Mouse (Mus musculus) forebrain, embryonic 15.5 days (tissue): ENCODE results near the gene Arvcf. TPM values are rescaled to one million over a fixed set of nuclear protein-coding genes. Genes with fewer than 3 reads are reported as not detected.

ENCODE experiments used
- ATAC-seq: fragments of 200-750 bp; cut with Nextera tagmentation; replicated peaks from 2 replicates; pipeline ENCODE4 v1.8.0; 2017; ENCODE audit warnings: mild to moderate bottlenecking, moderate TSS enrichment, moderate library complexity
- H3K27ac ChIP-seq: fragments of 300-500 bp; sonication (generic); replicated peaks from 2 replicates; pipeline ENCODE4 v1.5.1; 2015; ENCODE audit warnings: mild to moderate bottlenecking, inconsistent platforms
- H3K27me3 ChIP-seq: fragments of 300-500 bp; sonication (generic); 2 replicates; pipeline ENCODE4 v1.6.1; 2015; ENCODE audit warnings: inconsistent platforms
- H3K36me3 ChIP-seq: fragments of 300-500 bp; sonication (generic); 2 replicates; pipeline ENCODE4 v1.6.1; 2015; ENCODE audit warnings: mild to moderate bottlenecking, inconsistent platforms
- H3K4me1 ChIP-seq: fragments of 300-500 bp; sonication (generic); 2 replicates; pipeline ENCODE4 v1.6.1; 2015; ENCODE audit warnings: inconsistent platforms
- H3K4me2 ChIP-seq: fragments of 300-500 bp; sonication (generic); replicated peaks from 2 replicates; pipeline ENCODE4 v1.6.1; 2015; ENCODE audit warnings: mild to moderate bottlenecking, inconsistent platforms
- H3K4me3 ChIP-seq: fragments of 300-500 bp; sonication (generic); 2 replicates; pipeline ENCODE4 v1.5.1; 2015; ENCODE audit warnings: mild to moderate bottlenecking, inconsistent platforms
- H3K9ac ChIP-seq: fragments of 300-500 bp; sonication (generic); replicated peaks from 2 replicates; pipeline ENCODE4 v1.6.1; 2015; ENCODE audit warnings: mild to moderate bottlenecking, inconsistent platforms
- H3K9me3 ChIP-seq: fragments of 300-500 bp; sonication (generic); 2 replicates; pipeline ENCODE4 v1.6.1; 2016; ENCODE audit warnings: inconsistent platforms
- WGBS: fragments of 180-500 bp; shearing (Covaris S2); methylation state at CpG from one replicate; pipeline ENCODE4 v1.1.7; 2015; ENCODE audit warnings: mixed read lengths; 5-methylcytosine and 5-hydroxymethylcytosine counted together
- polyA plus RNA-seq: library from polyadenylated mRNA; unstranded; fragments of >200 nt; fragmentation: Nextera tagmentation; extraction: Ambion mirVana; gene quantifications from 2 replicates; pipeline ENCODE4 v1.2.1, GENCODE M21; 2015

The Arvcf gene
- polyA plus RNA-seq, 1 experiment from 2014 or later, result 72.0 TPM

DNA sequence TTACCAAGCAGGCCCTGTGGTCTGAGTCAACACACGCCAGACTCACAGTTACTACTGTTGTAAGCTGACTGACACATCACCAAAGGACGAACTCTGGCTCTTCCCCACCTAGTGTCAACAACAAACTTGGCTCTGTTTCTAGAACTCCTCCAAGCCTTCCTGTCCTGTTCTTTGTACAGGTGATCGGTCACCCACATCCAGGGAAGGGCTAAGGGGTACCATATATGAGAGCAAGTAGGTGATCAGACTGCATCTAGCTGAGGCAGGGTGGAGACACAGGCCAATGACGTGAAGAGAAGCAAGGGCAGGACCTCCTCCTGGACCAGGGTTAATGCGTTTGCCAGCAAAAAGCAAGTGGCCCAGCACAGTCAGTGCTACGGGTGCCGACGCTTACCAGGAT, 6.4 kb upstream of the Arvcf start:
- Histone ChIP-seq H3K9me3 (no peaks in the 10 kb centered on the region), H3K4me2 (no peak overlapping the region), H3K4me3 (no peak overlapping the region), H3K27me3 (no peaks in the 10 kb centered on the region), H3K4me1 (peaks cover 39% of the 10 kb centered on the region), H3K36me3 (peaks cover 4% of the 10 kb centered on the region; the same call in 1 of the 2 replicates), H3K27ac (no peak overlapping the region), H3K9ac (no peak overlapping the region)
- no peak for ATAC-seq
- 90% methylated on average over 8 of the region's 8 CpGs for WGBS

DNA sequence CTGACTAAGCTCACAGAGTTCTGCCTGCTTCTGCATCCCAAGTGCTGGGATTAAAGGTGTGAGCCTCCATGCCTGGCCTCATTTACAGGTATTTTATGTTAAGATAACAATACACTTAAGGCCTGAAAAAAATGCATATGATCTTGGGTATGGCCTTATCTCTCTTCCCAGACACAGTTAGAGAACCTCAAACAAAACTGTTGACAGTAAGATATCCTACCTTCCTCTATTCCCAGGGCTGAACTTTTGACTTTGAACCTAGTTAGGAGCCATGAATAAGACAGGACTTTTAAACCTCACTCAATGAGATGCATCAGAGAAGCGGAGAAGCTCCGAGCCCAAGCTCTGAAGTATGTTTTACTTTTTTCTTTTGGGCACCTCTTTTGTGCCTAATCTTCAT, 5.9 kb upstream of the Arvcf start:
- Histone ChIP-seq H3K36me3 (peaks cover 4% of the 10 kb centered on the region; the same call in 1 of the 2 replicates), H3K27me3 (no peaks in the 10 kb centered on the region), H3K4me1 (peaks cover 39% of the 10 kb centered on the region), H3K4me3 (no peak overlapping the region), H3K27ac (no peak overlapping the region), H3K9me3 (no peaks in the 10 kb centered on the region), H3K4me2 (no peak overlapping the region), H3K9ac (no peak overlapping the region; the same call in 1 of the 2 replicates)
- 75% methylated on average over 2 of the region's 2 CpGs for WGBS
- ATAC-seq, result no peak

DNA sequence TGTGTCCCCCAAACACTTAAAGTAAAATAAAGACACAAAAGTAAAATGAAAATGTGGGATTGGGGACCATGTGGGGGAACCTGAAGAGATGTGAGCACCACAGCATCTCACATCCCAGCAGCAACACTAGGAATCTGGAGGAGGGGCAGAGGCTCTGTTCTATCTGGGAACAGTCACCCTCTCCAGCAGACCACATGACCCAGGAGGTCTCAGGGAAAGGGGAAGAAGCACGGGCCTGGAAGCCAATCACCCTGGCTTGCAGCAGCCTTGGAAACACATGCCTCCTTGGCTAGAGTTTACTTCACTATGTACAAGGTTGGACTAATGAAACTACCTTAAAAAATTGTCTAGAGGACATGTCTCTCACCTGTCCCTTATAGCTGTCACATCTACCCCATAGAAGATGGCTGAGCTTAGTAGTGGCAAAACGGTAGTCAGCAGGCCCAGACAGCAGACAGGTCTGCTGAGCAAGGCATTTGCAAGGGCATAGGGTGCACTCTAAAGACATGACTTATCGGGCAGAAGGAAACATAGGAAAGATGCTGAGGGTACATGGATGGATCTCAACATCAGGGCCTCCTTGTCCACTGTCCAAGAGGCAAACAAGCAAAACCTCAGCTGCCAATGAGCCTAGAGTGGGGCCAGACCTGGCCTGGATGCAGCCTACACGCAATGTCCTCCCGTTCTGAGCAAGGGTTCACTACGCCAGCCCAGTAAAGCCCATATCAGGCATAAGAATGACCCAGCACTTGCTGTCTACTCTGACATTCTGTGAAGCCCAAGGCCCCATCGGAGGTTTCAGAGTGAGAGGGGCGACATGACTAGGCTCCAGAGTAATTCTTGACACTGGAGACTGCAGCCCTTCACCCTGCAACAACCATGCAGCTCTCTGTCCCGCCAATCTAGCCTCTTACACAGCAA, 5.1 kb upstream of the Arvcf start:
- H3K4me3 ChIP-seq, result peak overlapping the region; percentile 84
- no peaks in the 10 kb centered on the region for H3K9me3 ChIP-seq
- 50% methylated on average over 9 of the region's 9 CpGs for WGBS
- H3K9ac ChIP-seq, result peak overlapping the region; percentile 72
- peaks cover 48% of the 10 kb centered on the region for H3K4me1 ChIP-seq
- peak overlapping the region; percentile 77 for H3K27ac ChIP-seq
- H3K4me2 ChIP-seq, result peak overlapping the region; percentile 59
- no peaks in the 10 kb centered on the region for H3K36me3 ChIP-seq
- peak; percentile 7 for ATAC-seq
- no peaks in the 10 kb centered on the region for H3K27me3 ChIP-seq

DNA sequence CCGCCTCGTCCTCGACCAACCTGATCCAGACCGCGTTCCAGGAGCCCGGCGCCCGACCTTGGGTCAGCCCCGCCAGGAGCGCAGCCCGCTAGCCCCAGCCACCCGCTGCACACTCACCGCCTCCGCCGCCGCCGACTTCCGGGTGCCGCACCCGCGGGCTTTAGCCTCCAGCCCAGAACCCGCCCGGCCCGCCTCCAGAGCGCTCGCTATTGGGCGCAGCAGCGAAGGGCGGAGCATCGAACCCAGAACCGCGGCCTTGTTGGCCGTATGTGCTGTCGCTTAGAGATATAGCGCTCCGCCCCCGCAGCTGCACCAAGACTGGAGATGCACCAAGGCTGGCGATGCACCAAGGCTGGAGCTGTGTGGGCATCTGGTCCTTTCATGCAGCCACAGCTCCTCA, 4.2 kb upstream of the Arvcf start:
- Histone ChIP-seq H3K27me3 (no peaks in the 10 kb centered on the region), H3K4me1 (peaks cover 50% of the 10 kb centered on the region), H3K9me3 (no peaks in the 10 kb centered on the region), H3K27ac (peak overlapping the region; percentile 77), H3K4me2 (peak overlapping the region; percentile 59), H3K9ac (peak overlapping the region; percentile 72), H3K4me3 (peak overlapping the region; percentile 84), H3K36me3 (no peaks in the 10 kb centered on the region)
- WGBS, result under 1% methylated on average over 37 of the region's 38 CpGs
- ATAC-seq, result peak; percentile 95

DNA sequence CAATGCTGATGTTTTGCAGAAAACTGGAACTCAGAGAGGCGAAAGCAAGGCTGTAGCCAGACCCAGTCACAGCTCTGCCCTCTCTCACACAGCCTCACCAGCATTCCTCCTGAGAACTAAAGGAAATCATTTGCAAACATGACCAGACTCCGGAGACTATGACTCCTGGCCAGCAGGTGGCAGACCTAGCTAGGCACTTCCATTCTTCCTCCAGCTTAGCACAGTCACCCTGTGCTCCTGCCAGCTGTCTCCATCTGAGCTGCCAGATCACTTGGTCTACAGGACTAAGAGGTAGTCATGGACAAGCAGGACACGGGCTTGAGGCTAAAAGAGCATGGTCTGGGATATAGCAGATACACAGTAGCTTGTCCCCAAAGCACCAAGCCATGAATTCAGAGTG, 2.7 kb upstream of the Arvcf start:
- no peak overlapping the region for H3K4me2 ChIP-seq
- no peaks in the 10 kb centered on the region for H3K27me3 ChIP-seq
- peaks cover 52% of the 10 kb centered on the region for H3K4me1 ChIP-seq
- ATAC-seq, result peak; percentile 12; the same call in 1 of the 2 replicates
- peak overlapping the region; percentile 42; the same call in 1 of the 2 replicates for H3K27ac ChIP-seq
- H3K4me3 ChIP-seq, result no peak overlapping the region
- H3K9ac ChIP-seq, result no peak overlapping the region
- no peaks in the 10 kb centered on the region for H3K36me3 ChIP-seq
- WGBS, result 8% methylated on average over 3 of the region's 3 CpGs
- no peaks in the 10 kb centered on the region for H3K9me3 ChIP-seq

DNA sequence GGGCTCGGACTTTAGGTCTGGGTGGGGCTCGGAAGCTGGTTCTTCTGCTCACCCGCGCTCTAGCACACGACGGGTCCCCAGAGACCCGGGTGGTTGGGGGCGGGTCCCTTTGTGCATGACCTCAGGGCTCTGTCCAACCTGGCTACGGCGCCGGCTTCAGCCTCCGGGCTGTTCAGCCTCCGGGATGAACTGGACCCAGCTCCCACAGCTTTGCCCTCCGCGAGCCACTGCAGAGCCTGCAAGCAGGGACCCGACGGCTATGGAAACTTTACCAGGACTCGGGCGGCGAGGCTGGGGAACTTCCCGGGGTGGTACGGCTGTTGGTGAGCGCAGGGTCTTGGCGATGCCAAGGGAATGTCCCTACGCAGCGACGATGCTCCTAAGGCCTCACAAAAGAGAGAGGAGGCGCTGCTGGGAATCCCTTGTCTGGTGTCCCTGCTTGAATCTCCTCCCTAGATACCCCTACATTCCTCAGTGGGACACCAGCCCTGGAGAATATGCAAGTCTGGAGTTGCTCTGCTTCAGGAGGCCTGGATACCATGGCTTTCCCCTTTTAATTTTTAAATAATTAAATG, 706 bp downstream of the Arvcf start:
- H3K4me3 ChIP-seq, result peak overlapping the region; percentile 86
- H3K4me1 ChIP-seq, result peaks cover 39% of the 10 kb centered on the region
- H3K27me3 ChIP-seq, result no peaks in the 10 kb centered on the region
- H3K9me3 ChIP-seq, result no peaks in the 10 kb centered on the region
- H3K27ac ChIP-seq, result peak overlapping the region; percentile 38
- no peak for ATAC-seq
- under 1% methylated on average over 28 of the region's 28 CpGs for WGBS
- peak overlapping the region; percentile 82 for H3K9ac ChIP-seq
- H3K36me3 ChIP-seq, result no peaks in the 10 kb centered on the region
- H3K4me2 ChIP-seq, result peak overlapping the region; percentile 71

DNA sequence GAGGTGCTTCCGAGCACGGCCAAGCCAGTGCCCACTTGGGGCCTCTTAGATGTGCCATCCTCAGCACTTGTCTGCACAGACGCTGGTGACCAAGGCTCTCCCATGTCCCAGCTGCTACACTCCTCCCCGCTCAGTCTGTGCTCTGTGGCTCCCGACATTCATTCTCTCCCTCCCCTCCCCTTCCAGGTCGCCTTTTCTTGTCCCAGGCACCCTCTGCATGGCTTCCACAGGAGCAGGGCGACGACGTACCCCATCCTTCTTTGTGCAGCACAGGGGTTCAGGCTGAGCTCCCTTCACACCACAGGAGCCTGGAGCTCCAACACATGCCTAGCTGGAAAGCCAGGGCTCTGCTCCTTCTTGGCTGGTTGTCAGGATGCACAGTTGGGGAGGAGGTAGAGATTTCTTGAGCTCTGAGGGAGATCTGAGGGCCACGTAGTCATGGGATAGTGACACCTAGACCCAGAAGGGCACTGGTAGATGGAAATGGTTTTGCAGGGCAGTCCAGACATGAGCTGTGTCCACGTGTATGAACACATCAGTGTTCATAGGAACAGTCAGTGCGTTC, 1.9 kb downstream of the Arvcf start:
- no peaks in the 10 kb centered on the region for H3K27me3 ChIP-seq
- H3K9ac ChIP-seq, result no peak overlapping the region
- H3K4me2 ChIP-seq, result peak overlapping the region; percentile 71
- no peak overlapping the region for H3K4me3 ChIP-seq
- ATAC-seq, result no peak
- H3K27ac ChIP-seq, result no peak overlapping the region
- no peaks in the 10 kb centered on the region; the same call in 1 of the 2 replicates for H3K36me3 ChIP-seq
- H3K4me1 ChIP-seq, result peaks cover 30% of the 10 kb centered on the region
- H3K9me3 ChIP-seq, result no peaks in the 10 kb centered on the region
- 68% methylated on average over 12 of the region's 12 CpGs for WGBS

DNA sequence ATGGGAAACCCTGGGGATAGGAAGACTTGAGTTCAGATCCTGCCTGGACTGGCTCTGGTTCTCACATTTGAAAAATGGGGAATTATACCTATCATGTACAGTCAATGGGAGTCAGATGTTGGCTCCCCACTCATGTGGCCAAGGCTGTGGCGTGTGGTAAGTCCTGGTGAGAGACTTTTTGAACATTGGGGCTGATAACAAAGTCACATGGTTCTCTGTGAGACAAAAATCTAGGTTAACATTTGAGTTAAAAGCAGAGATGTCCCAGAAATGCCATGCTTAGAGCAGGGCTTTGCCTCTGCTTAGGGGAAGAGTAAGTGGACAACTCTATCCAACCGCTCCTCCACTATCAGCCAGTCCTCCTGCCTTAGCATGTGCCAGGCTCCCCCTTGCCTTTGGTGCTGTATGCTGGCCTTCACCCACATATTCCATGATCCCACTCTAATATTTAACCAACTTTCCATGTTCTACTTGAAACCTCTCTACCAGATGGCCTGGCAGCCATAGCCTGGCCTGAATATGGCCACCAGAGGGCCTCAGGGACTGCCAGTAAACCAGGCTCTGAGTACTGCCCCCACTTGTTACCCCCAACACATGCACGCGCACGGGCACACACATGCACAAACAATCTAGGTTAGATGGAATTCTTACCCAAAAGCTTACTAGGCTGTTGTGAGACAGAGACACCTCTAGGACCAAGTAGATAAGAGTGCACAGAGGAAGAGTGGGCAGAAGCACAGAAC, 3.5 kb downstream of the Arvcf start:
- Histone ChIP-seq H3K27ac (no peak overlapping the region), H3K36me3 (peaks cover 3% of the 10 kb centered on the region; the same call in 1 of the 2 replicates), H3K4me2 (no peak overlapping the region), H3K27me3 (no peaks in the 10 kb centered on the region), H3K4me3 (no peak overlapping the region), H3K9ac (no peak overlapping the region), H3K9me3 (no peaks in the 10 kb centered on the region), H3K4me1 (peaks cover 25% of the 10 kb centered on the region)
- no peak for ATAC-seq
- WGBS, result 53% methylated on average over 5 of the region's 5 CpGs

DNA sequence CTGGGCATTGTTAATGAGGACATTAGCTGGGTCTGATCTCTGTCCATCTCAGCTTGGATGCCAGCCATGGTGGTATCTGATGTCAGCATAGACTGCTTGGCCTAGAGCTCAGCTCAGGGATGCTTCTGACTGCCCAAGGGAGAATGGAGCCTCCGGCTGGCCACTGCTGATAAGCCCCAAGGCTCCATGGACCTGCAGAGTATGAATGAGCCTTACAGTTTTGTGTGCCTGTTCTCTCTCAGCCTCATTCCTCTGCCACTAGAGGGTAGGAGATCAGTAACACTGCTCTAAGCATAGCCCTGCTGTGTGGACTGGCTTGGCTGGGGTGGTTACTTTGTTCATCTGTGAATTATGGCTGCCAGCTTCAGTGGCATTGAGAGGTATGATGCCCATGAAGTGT, 5.1 kb downstream of the Arvcf start:
- H3K4me2 ChIP-seq, result no peak overlapping the region
- 82% methylated on average over 1 of the region's 1 CpGs for WGBS
- H3K4me3 ChIP-seq, result no peak overlapping the region
- peaks cover 16% of the 10 kb centered on the region for H3K4me1 ChIP-seq
- H3K27ac ChIP-seq, result no peak overlapping the region
- no peak overlapping the region for H3K9ac ChIP-seq
- H3K27me3 ChIP-seq, result no peaks in the 10 kb centered on the region
- H3K9me3 ChIP-seq, result no peaks in the 10 kb centered on the region
- H3K36me3 ChIP-seq, result peaks cover 3% of the 10 kb centered on the region; the same call in 1 of the 2 replicates
- no peak for ATAC-seq

DNA sequence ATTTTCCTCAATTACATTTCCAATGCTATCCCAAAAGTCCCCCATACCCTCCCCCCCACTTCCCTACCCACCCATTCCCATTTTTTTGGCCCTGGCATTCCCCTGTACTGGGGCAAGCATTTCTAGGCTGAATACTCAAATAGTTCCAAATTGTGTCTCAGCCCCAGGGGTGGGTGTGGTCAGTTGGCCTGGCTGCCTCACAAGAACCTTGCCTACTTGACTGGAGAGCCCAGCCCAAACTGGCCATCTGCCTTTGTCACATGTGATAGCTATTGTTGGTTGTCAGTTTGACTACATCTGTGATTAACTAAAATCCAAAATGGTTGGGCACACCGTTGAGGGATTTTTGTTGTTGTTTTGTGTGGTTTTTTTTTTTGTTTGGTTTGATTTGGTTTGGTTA, 9.0 kb downstream of the Arvcf start:
- Histone ChIP-seq H3K27me3 (no peaks in the 10 kb centered on the region), H3K4me3 (no peak overlapping the region), H3K4me2 (no peak overlapping the region), H3K4me1 (no peaks in the 10 kb centered on the region), H3K9ac (no peak overlapping the region), H3K9me3 (no peaks in the 10 kb centered on the region), H3K36me3 (peaks cover 3% of the 10 kb centered on the region; the same call in 1 of the 2 replicates), H3K27ac (no peak overlapping the region)
- WGBS, result 92% methylated on average over 1 of the region's 1 CpGs
- ATAC-seq, result no peak

DNA sequence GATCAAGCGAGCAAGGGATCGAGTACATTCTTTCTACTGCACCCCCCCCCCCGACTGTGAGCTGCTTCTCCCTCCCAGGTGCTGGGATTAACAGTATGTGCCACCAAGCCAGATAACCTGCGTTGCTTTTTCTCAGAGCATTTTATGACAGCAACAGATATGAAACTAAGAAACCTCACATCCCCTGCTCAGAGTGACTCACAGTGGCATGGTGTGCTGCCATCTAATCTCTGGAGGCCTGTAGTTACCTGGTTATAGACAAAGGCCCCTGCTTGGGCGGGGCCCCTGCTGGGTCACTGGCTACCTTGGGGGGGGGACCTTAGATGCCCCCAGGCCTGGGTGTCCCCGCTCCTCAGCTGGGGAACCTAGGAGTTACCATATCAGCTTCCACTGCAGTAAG, 10.0 kb downstream of the Arvcf start:
- no peaks in the 10 kb centered on the region for H3K27me3 ChIP-seq
- no peak overlapping the region for H3K27ac ChIP-seq
- H3K4me2 ChIP-seq, result no peak overlapping the region
- 85% methylated on average over 6 of the region's 6 CpGs for WGBS
- H3K36me3 ChIP-seq, result peaks cover 6% of the 10 kb centered on the region; the same call in 1 of the 2 replicates
- H3K4me1 ChIP-seq, result no peaks in the 10 kb centered on the region
- no peak overlapping the region for H3K4me3 ChIP-seq
- ATAC-seq, result no peak
- no peak overlapping the region for H3K9ac ChIP-seq
- no peaks in the 10 kb centered on the region for H3K9me3 ChIP-seq
